Mouse (Mus musculus) myocyte (in vitro differentiated cells): Measurements from ENCODE around the gene Zswim3. TPM values are rescaled to one million over a fixed set of nuclear protein-coding genes. Genes with fewer than 3 reads are reported as not detected.
A peak's percentile ranks its signal among the peaks of the same experiment; 100 is the strongest.

Source experiments
- H3K27me3 ChIP-seq: one replicate; pipeline ENCODE4 v1.6.1; 2011; ENCODE audit not compliant: control insufficient read depth, insufficient read depth, insufficient read length
- H3K36me3 ChIP-seq: one replicate; pipeline ENCODE4 v1.6.1; 2011; ENCODE audit not compliant: control insufficient read depth, insufficient read depth
- H3K4me2 ChIP-seq: one replicate; pipeline ENCODE4 v1.6.1; 2011; ENCODE audit warnings: low read depth, control low read depth
- H3K4me3 ChIP-seq: one replicate; pipeline ENCODE4 v1.5.1; 2011; ENCODE audit warnings: mild to moderate bottlenecking, control low read depth, moderate library complexity
- H3K79me2 ChIP-seq: one replicate; pipeline ENCODE4 v1.6.1; 2011; ENCODE audit not compliant: control insufficient read depth, insufficient read depth
- H3ac ChIP-seq: one replicate; pipeline ENCODE4 v1.6.1; 2011; ENCODE audit not compliant: control insufficient read depth, insufficient read length
- CEBPB ChIP-seq: IDR thresholded peaks from 2 replicates; pipeline ENCODE4 v1.6.1; 2011; ENCODE audit warnings: mild to moderate bottlenecking, moderate library complexity; ENCODE audit not compliant: poor library complexity, insufficient read depth, severe bottlenecking
- E2F4 ChIP-seq: IDR thresholded peaks from one replicate; pipeline ENCODE4 v1.6.1; 2011; ENCODE audit warnings: mild to moderate bottlenecking, control low read depth, moderate library complexity; ENCODE audit not compliant: insufficient read depth
- MAX ChIP-seq: IDR thresholded peaks from one replicate; pipeline ENCODE4 v1.6.1; 2011; ENCODE audit warnings: low read depth, mild to moderate bottlenecking, control low read depth
- MYOD1 ChIP-seq, 3 experiments: IDR thresholded peaks; one replicate each; pipeline ENCODE4 v1.6.1; 2011; ENCODE audit warnings: control low read depth in 2 of 3, low read depth in 2 of 3, mild to moderate bottlenecking in 2 of 3, moderate library complexity in 1 of 3; ENCODE audit not compliant: insufficient read length in 2 of 3, control insufficient read depth in 1 of 3
- MYOG ChIP-seq, 3 experiments: IDR thresholded peaks; one replicate each; pipeline ENCODE4 v1.6.1; 2011; ENCODE audit warnings: control low read depth in 2 of 3, low read depth in 2 of 3, mild to moderate bottlenecking in 2 of 3; ENCODE audit not compliant: insufficient read length in 2 of 3, control insufficient read depth in 1 of 3, insufficient read depth in 1 of 3
- POLR2A ChIP-seq: IDR thresholded peaks from one replicate; pipeline ENCODE4 v1.6.1; 2011; ENCODE audit warnings: low read depth, mild to moderate bottlenecking, control low read depth, moderate library complexity; ENCODE audit not compliant: insufficient read length
- POLR2AphosphoS2 ChIP-seq: IDR thresholded peaks from one replicate; pipeline ENCODE4 v1.6.1; 2011; ENCODE audit warnings: low read depth, control low read depth; ENCODE audit not compliant: insufficient read length
- REST ChIP-seq: IDR thresholded peaks from one replicate; pipeline ENCODE4 v1.6.1; 2011; ENCODE audit warnings: mild to moderate bottlenecking, control low read depth, moderate library complexity; ENCODE audit not compliant: insufficient read depth, insufficient read length
- SRF ChIP-seq: IDR thresholded peaks from one replicate; pipeline ENCODE4 v1.6.1; 2011; ENCODE audit warnings: low read depth; ENCODE audit not compliant: control insufficient read depth, insufficient read length
- TCF12 ChIP-seq: IDR thresholded peaks from one replicate; pipeline ENCODE4 v1.6.1; 2011; ENCODE audit warnings: mild to moderate bottlenecking, control low read depth; ENCODE audit not compliant: poor library complexity, insufficient read depth, severe bottlenecking
- TCF3 ChIP-seq: IDR thresholded peaks from one replicate; pipeline ENCODE4 v1.6.1; 2011; ENCODE audit warnings: low read depth, control low read depth; ENCODE audit not compliant: insufficient read length
- USF1 ChIP-seq: IDR thresholded peaks from one replicate; pipeline ENCODE4 v1.6.1; 2011; ENCODE audit warnings: low read depth, mild to moderate bottlenecking, control low read depth, moderate library complexity
- polyA plus RNA-seq: library from polyadenylated mRNA; unstranded; fragments of >200 nt; fragmentation: generic; extraction: Trizol; gene quantifications from one replicate; pipeline ENCODE4 v1.2.1, GENCODE M21; 2012; ENCODE audit warnings: missing spikeins

Zswim3 gene
- polyA plus RNA-seq, 1 experiment, result 3.3 TPM

GRCm38 (mm10) chr2:164788411-164788810 is 16.5 kb upstream of the Zswim3 start:
- H3K27me3 ChIP-seq, result no peaks in the 10 kb centered on the region
- H3K4me3 ChIP-seq, result no peak overlapping the region
- no peak overlapping the region for H3ac ChIP-seq
- TF ChIP-seq POLR2A (no peak), MYOD1 (IDR thresholded peaks at IDR 0.05; ENCODE audit: control insufficient read depth in 1 of 3, insufficient read length in 2 of 3, low read depth in 2 of 3) (no peak), TCF3 (no peak), TCF12 (no peak), POLR2AphosphoS2 (no peak), SRF (no peak), MYOG (IDR thresholded peaks at IDR 0.05; ENCODE audit: control insufficient read depth in 1 of 3, insufficient read depth in 1 of 3, insufficient read length in 2 of 3, low read depth in 2 of 3) (no peak), REST (no peak), E2F4 (no peak), CEBPB (no peak), MAX (no peak)
- H3K4me2 ChIP-seq, result no peak overlapping the region
- H3K36me3 ChIP-seq, result peaks cover 11% of the 10 kb centered on the region
- no peaks in the 10 kb centered on the region for H3K79me2 ChIP-seq

DNA sequence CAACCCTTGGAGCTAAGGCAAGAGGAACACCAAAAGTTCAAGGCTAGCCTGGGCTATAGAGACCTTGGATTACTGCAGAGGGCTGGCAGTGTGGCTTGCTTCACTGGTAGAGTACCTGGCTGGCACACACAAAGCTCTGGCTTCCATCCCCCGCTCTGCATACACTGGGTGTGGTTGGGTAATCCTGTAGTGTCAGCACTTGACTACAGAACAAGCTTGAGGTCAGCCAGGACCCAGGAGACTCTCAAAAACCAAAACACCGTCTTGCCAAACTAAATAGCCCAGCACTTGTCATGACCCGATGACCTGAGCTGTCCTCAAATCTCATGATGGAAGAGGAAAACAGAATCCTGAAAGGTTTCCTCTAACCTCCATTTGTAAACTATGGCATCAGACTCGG is 14.4 kb upstream of the Zswim3 start:
- TF ChIP-seq POLR2AphosphoS2 (no peak), USF1 (no peak), CEBPB (no peak), E2F4 (no peak), TCF3 (no peak)
- no peak overlapping the region for H3ac ChIP-seq
- H3K79me2 ChIP-seq, result no peaks in the 10 kb centered on the region
- H3K27me3 ChIP-seq, result no peaks in the 10 kb centered on the region
- H3K36me3 ChIP-seq, result peaks cover 18% of the 10 kb centered on the region
- H3K4me2 ChIP-seq, result no peak overlapping the region
- H3K4me3 ChIP-seq, result no peak overlapping the region

DNA sequence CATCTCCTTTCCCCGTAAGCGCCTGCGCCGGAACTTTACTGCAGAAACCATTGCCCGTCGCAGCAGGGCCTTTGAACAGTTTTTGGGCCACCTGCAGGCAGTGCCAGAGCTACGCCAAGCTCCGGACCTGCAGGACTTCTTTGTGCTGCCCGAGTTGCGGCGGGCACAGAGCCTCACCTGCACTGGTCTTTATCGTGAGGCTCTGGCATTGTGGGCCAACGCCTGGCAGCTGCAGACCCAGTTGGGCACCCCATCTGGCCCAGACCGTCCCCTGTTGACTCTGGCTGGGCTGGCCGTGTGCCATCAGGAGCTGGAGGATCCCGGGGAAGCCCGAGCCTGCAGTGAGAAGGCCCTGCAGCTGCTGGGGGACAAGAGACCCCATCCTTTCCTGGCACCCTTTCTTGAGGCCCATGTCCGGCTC is 13.0 kb upstream of the Zswim3 start:
- Histone ChIP-seq H3K27me3 (no peaks in the 10 kb centered on the region), H3K79me2 (no peaks in the 10 kb centered on the region), H3K4me3 (no peak overlapping the region), H3K4me2 (no peak overlapping the region), H3K36me3 (peaks cover 28% of the 10 kb centered on the region), H3ac (no peak overlapping the region)
- TF ChIP-seq MYOD1 (IDR thresholded peaks at IDR 0.05; ENCODE audit: control insufficient read depth in 1 of 3, insufficient read length in 2 of 3, low read depth in 2 of 3), result no peak
- TF ChIP-seq USF1, result no peak
- TF ChIP-seq MYOG (IDR thresholded peaks at IDR 0.05; ENCODE audit: control insufficient read depth in 1 of 3, insufficient read depth in 1 of 3, insufficient read length in 2 of 3, low read depth in 2 of 3), result no peak
- TF ChIP-seq TCF12, result no peak
- TF ChIP-seq SRF, result no peak
- no peak for TF ChIP-seq MAX
- TF ChIP-seq POLR2A, result no peak
- TF ChIP-seq CEBPB, result no peak
- TF ChIP-seq POLR2AphosphoS2, result no peak
- no peak for TF ChIP-seq E2F4
- TF ChIP-seq TCF3, result no peak

- Histone ChIP-seq H3K79me2 (no peaks in the 10 kb centered on the region), H3K4me3 (no peak overlapping the region), H3K36me3 (peaks cover 28% of the 10 kb centered on the region), H3K27me3 (no peaks in the 10 kb centered on the region), H3K4me2 (no peak overlapping the region), H3ac (no peak overlapping the region)
- TF ChIP-seq SRF (no peak), POLR2AphosphoS2 (peak; percentile 24)
Measured at GRCm38 (mm10) chr2:164792400-164793190, 12.3 kb upstream of the Zswim3 start.

DNA sequence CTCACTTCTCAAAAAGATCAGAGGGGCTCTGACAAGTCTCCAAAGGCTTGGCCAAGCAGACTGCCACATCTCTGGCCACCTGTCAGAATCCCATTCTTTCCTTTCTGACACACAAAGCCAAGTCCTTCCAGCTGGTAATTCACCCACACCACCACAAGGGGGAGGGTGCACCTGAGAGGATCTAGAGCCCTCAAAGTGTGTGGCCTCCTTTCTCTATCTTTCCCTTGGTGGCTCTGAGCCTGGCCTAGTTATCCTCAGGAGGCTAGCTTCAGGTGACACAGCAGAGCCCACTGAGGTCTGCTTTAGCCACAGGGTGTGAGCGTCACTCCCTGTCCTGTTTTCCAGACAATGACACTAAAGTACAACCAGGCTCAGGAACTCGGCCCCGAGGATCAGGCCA is 11.7 kb upstream of the Zswim3 start:
- Histone ChIP-seq H3K79me2 (no peaks in the 10 kb centered on the region), H3ac (no peak overlapping the region), H3K36me3 (peaks cover 30% of the 10 kb centered on the region), H3K4me2 (no peak overlapping the region), H3K27me3 (no peaks in the 10 kb centered on the region), H3K4me3 (no peak overlapping the region)
- TF ChIP-seq POLR2A (no peak), POLR2AphosphoS2 (peak; percentile 43)
